Mouse (Mus musculus) heart, postnatal 0 days (tissue): Measurements from ENCODE around the gene Scrt2.

ENCODE experiments used
- CTCF ChIP-seq: IDR thresholded peaks from 2 replicates; pipeline ENCODE4 v1.5.1; 2016; ENCODE audit warnings: antibody characterized with exemption, control low read depth, low read depth
- EP300 ChIP-seq: IDR thresholded peaks from 2 replicates; pipeline ENCODE4 v1.6.1; 2016; ENCODE audit warnings: antibody characterized with exemption, low read depth

DNA sequence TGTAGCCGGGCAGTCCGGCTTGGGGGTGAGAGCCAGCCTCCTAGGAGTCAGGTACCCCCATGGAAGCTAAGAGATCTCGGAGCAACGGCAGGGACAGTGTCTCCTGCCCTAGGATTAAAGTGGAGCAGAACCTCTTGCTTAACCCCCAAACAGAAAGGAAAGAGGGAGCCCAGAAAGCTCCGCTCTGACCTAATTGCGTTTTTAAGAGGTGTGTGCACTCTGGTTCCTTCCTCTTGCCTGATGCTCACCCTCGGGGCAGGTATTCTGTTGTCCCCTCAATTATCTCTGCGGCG, 62.8 kb downstream of the Scrt2 start:
- TF ChIP-seq CTCF = no peak
- TF ChIP-seq EP300 = no peak
